Mouse (Mus musculus): ENCODE measurements around the gene Lgr6. TPM values are rescaled to one million over a fixed set of nuclear protein-coding genes. Genes with fewer than 3 reads are reported as not detected.

The Lgr6 gene
- polyA plus RNA-seq, 1 experiment from 2014 or later, result 2.3 TPM

DNA sequence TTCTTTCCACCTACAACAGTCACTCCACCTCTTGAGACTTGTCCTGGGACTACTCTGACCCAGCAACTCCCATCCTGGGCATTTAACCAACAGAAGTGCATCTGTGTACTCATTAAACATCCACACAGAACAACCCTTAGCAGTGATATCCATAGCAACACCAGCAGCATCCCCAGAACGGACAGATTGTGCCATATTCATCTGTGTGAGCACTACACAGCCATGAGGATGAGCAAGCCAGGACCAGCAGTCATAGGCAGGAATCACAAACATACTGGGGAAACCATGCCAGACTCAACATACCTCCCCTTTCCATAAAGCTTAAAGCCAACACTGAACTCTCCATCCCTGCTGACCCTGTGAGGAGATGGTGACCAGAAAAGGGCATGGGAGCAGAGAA lies 17.7 kb downstream of the Lgr6 start:
- POLR2A ChIA-PET, result no interaction called here
- no peak for ATAC-seq
- no peak for TF ChIP-seq CTCF (IDR thresholded peaks at IDR 0.05)
- in situ Hi-C loops (cut with MboI; ENCODE audit: low pct_unique_long_range_greater_than_20kb), result no loop called here
- H3K27me3 ChIP-seq, result peaks cover 2% of the 10 kb centered on the region
- CTCF ChIA-PET, result no interaction called here
- DNase-seq (ENCODE audit: low read depth, low spot score), result no peak

DNA sequence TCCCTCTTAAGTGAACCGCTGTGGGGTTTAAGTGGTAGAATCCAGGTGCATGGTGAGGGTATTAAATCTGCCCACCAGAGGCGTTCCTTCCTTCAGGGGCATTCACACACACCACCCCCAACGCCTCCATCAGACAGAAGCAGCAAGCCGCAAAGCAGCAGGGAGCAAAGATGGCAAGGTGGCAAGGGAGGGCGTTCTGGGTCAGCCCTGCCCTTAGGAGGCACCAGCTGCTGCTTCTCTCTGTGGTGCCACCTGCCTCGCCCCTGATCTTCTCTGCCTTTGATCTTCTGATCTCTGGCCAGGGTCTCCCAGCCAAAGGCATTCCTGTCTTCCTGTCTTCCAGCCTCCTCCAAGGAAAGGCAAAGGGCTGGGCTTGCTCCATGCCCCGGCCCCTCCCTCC lies 19.1 kb downstream of the Lgr6 start:
- in situ Hi-C loops (cut with MboI; ENCODE audit: low pct_unique_long_range_greater_than_20kb), result no loop called here
- DNase-seq (ENCODE audit: low read depth, low spot score) (no peak), ATAC-seq (no peak)
- ChIA-PET POLR2A (no interaction called here), CTCF (no interaction called here)
- no peak for TF ChIP-seq CTCF (IDR thresholded peaks at IDR 0.05)
- peaks cover 2% of the 10 kb centered on the region for H3K27me3 ChIP-seq

DNA sequence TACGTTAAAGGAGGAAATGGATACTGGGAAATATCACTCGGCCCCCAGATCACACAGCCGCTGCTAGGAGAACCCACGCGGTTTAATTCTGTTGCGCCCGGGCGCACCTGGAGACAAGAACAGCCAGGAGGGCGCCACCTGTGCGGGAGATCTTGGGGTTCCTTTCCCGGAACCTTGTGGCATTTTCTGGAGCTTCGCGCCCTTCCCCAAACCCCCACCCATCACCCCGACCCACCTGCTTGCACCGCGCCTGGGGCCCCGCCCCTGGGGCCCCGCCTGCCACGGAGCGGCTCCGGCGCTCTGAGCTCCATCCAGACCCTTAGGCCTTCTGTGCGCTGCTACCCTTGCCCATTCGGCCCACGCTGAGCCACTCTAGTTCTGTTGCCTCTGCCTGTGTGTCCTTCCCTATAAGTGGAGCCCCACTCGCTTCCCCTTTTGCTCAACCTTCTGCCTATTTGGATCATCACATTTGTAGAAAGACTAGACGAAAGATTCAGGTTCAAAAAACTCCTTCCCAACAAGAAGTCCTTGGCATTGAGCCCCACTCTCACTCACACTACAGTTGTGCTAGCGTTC lies 19.7 kb downstream of the Lgr6 start:
- DNase-seq (ENCODE audit: low read depth, low spot score), result no peak
- CTCF ChIA-PET, result no interaction called here
- in situ Hi-C loops (cut with MboI; ENCODE audit: low pct_unique_long_range_greater_than_20kb), result no loop called here
- H3K27me3 ChIP-seq, result peaks cover 2% of the 10 kb centered on the region
- ATAC-seq, result no peak
- POLR2A ChIA-PET, result no interaction called here
- TF ChIP-seq CTCF (IDR thresholded peaks at IDR 0.05), result no peak

DNA sequence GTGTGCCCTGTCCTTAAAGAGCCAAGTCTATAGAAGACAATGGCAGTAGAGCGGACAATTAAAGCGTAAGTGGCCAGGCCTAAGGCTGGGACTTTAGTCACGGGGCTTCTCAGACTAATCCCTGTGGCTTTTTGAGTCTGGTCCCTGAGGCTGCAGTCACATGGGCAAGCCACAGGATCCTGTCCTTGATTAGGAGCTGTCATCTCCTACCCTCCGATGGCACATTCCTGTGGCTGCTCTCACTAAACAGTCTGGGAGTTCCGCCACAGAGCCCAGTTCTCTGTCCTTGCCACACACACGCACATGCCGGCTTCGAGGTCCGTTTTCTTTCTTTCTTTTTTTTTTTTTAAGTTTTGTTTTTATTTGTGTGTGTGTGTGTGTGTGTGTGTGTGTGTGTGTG lies 21.6 kb downstream of the Lgr6 start:
- peaks cover 2% of the 10 kb centered on the region for H3K27me3 ChIP-seq
- POLR2A ChIA-PET, result interaction anchor here (1.7 kb wide), 1 partner anchor 34 kb away, joined by 6 read pairs; no protein-coding TSS in a partner anchor
- CTCF ChIA-PET, result no interaction called here
- TF ChIP-seq CTCF (IDR thresholded peaks at IDR 0.05), result no peak
- peak; percentile 55 for DNase-seq (ENCODE audit: low read depth, low spot score)
- ATAC-seq, result peak; percentile 56
- in situ Hi-C loops (cut with MboI; ENCODE audit: low pct_unique_long_range_greater_than_20kb), result no loop called here

DNA sequence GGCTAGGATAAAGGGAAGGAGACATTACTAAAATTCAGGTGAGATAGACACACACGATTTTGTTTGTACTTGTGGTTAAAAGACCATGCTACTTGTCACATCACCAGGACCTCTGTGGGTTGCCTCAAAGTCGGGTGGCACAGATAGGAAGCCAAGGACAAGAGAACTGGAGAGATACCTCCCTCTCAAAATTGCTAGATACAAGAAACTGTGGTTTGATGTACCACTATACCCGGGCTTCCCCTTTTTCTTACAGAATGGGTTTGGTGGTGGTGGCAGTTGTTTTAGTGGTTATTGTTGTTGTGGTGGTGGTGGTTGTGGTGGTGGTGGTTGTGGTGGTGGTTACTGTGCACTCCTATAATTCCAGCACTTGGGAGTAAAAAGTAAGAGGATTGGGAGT lies 22.8 kb downstream of the Lgr6 start:
- ChIA-PET POLR2A (interaction anchor here (1.7 kb wide), 1 partner anchor 32 kb away, joined by 6 read pairs; no protein-coding TSS in a partner anchor), CTCF (no interaction called here)
- H3K27me3 ChIP-seq, result peaks cover 2% of the 10 kb centered on the region
- in situ Hi-C loops (cut with MboI; ENCODE audit: low pct_unique_long_range_greater_than_20kb), result no loop called here
- no peak for TF ChIP-seq CTCF (IDR thresholded peaks at IDR 0.05)
- ATAC-seq (no peak), DNase-seq (ENCODE audit: low read depth, low spot score) (no peak)

DNA sequence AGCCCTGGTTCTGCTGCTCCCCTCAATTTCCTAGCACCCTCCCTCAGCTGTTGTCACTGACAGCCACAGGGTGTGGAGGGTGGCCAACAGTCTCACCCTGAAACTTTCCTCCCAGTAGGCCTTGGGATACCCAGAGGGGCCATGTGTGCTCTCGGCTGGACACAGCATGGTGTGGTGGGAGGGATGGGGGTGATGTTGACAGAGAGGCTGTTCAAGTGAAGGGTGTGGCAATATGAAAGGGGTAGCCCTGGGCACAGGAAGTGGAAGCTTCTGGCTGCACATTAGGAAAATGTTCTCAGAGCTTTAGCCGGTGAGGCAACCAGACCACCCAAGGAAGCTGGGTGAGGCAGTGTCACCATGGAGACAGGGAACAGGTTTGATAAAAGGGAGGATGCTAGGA lies 26.1 kb downstream of the Lgr6 start:
- TF ChIP-seq CTCF (IDR thresholded peaks at IDR 0.05), result no peak
- ATAC-seq (no peak), DNase-seq (ENCODE audit: low read depth, low spot score) (no peak)
- no peaks in the 10 kb centered on the region for H3K27me3 ChIP-seq
- in situ Hi-C loops (cut with MboI; ENCODE audit: low pct_unique_long_range_greater_than_20kb), result no loop called here
- ChIA-PET CTCF (no interaction called here), POLR2A (no interaction called here)

DNA sequence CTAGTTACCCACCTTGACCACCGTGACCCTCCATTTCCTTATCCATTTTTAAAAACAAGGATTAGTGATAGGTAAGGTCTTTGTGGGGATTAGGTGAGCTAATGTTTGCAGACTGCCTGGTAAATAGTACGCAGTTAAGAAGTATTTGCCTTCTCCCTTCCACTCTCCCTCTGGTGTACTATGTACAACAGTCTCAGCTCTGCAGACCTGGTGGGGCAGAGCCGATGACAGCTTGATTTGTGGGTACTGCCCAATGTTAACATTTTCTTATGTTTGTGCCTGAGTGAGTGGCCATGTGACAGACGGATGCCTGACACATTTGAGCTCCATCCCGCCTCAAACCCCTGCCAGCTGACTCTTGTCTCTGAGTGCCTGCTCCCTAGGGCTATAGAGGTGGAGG lies 28.6 kb downstream of the Lgr6 start:
- DNase-seq (ENCODE audit: low read depth, low spot score) (no peak), ATAC-seq (no peak)
- ChIA-PET CTCF (interaction anchor here (0.9 kb wide), 1 partner anchor 13 kb away, joined by 3 read pairs; no protein-coding TSS in a partner anchor), POLR2A (interaction anchor here (0.7 kb wide), 1 partner anchor 10 kb away, joined by 3 read pairs; no protein-coding TSS in a partner anchor)
- in situ Hi-C loops (cut with MboI; ENCODE audit: low pct_unique_long_range_greater_than_20kb), result no loop called here
- no peak for TF ChIP-seq CTCF (IDR thresholded peaks at IDR 0.05)
- no peaks in the 10 kb centered on the region for H3K27me3 ChIP-seq

DNA sequence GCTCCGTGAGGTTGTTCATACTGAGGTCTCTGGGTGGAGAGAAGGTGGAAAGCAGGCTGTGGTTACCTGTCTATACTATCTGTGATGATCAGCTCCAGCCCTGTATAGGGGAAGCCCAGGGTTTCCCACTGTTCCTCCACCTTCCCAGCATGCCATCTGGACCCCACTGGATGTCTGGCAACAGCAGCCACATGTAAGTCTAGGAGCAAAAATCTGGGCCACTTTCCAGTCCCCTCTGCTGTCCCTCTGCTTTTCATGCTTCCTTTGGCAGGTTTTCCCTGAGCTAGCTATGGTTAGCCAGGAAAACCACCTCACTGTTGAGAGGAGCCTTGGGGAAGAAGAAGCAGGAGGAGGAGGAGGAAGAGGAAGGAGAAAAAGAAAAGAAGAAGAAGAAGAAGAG lies 29.8 kb downstream of the Lgr6 start:
- ChIA-PET POLR2A (interaction anchor here (1.2 kb wide), 1 partner anchor 33 kb away, joined by 3 read pairs; no protein-coding TSS in a partner anchor), CTCF (interaction anchor here (1.2 kb wide), 1 partner anchor 18 kb away, joined by 3 read pairs; no protein-coding TSS in a partner anchor)
- ATAC-seq (no peak), DNase-seq (ENCODE audit: low read depth, low spot score) (no peak)
- no peaks in the 10 kb centered on the region for H3K27me3 ChIP-seq
- no peak for TF ChIP-seq CTCF (IDR thresholded peaks at IDR 0.05)
- in situ Hi-C loops (cut with MboI; ENCODE audit: low pct_unique_long_range_greater_than_20kb), result no loop called here

DNA sequence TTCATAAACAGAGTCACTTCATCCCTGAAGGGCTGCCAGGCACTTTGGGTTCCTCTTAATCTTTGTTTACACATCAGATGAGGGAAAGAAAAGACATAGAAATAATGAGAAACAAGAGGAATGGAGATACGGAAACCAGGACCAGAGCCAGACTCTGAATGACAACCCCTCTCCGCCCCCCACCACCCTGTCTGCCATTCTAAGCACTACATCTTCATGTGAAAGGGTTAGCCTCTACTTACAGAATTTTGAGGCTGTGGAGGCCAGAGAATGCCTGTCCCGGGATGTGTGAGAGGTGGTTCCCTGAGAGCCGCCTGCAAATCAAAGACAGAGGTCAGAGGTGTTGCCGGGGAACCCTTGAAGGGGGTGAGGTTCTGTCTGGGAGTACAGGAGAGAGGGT lies 32.4 kb downstream of the Lgr6 start:
- ChIA-PET POLR2A (no interaction called here), CTCF (no interaction called here)
- no peak for DNase-seq (ENCODE audit: low read depth, low spot score)
- no peaks in the 10 kb centered on the region for H3K27me3 ChIP-seq
- in situ Hi-C loops (cut with MboI; ENCODE audit: low pct_unique_long_range_greater_than_20kb), result no loop called here
- ATAC-seq, result no peak
- no peak for TF ChIP-seq CTCF (IDR thresholded peaks at IDR 0.05)

DNA sequence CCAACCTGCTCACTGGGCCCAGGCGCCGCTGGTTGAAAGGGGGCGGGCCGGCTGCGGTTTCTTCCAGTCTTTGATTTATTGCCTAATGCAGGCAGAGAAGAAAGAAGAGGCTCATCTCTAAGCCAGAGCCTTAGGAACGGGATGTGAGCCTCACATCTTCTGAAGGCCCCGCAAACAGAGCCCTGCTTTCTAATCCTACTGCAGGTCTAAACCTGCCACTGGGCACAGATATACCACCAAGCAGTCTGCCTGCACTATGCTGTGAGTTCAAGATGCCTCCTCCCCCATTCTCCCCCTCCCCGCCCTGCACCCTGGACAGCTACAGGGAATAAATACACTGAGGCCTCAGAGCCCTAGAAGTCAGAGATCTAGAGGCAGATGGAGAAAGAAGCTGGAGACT lies 35.2 kb downstream of the Lgr6 start:
- in situ Hi-C loops (cut with MboI; ENCODE audit: low pct_unique_long_range_greater_than_20kb), result no loop called here
- no peak for ATAC-seq
- ChIA-PET POLR2A (no interaction called here), CTCF (no interaction called here)
- TF ChIP-seq CTCF (IDR thresholded peaks at IDR 0.05), result no peak
- DNase-seq (ENCODE audit: low read depth, low spot score), result no peak
- H3K27me3 ChIP-seq, result no peaks in the 10 kb centered on the region

DNA sequence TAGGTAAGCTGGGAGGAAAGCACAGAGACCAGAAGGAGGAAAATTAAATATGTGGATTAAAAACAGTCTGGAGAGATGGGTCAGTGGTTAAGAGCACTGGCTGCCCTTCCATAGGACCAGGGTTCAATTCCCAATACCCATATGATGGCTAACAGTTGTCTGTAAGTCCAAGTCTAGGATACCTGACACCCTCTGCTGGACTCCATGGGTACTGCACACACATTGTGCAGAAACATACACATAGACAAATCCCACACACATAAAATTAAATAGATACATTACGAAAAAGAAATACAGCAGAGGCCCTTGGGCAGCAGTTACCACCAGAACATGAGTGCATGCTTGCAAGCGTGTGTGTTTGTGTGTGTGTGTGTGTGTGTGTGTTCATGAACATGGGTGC lies 40.6 kb downstream of the Lgr6 start:
- ChIA-PET CTCF (no interaction called here), POLR2A (interaction anchor here (0.6 kb wide), 1 partner anchor 9 kb away, joined by 3 read pairs; no protein-coding TSS in a partner anchor)
- in situ Hi-C loops (cut with MboI; ENCODE audit: low pct_unique_long_range_greater_than_20kb), result no loop called here
- no peaks in the 10 kb centered on the region for H3K27me3 ChIP-seq
- DNase-seq (ENCODE audit: low read depth, low spot score) (no peak), ATAC-seq (no peak)
- TF ChIP-seq CTCF (IDR thresholded peaks at IDR 0.05), result no peak

DNA sequence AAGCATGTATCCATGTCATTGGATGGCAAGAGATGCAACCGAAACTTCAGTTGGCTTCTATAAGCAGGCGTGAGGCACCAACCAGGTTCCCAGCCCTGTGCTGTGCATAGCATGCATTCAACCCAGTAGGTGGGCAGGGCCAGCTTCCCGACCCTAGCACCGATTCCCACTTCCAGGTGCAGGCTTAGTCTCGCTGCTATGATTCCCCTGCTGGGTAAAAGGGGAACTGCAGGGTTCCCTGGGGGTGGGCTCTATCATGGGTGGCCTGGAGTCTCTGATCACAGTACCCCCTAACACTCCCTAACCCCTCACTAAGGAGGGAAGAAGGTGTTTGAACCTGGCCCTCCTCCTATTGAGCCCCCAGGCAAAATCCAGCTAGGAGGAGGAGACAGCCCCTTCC lies 42.1 kb downstream of the Lgr6 start:
- CTCF ChIA-PET, result interaction anchor here (1.8 kb wide), 1 partner anchor 13 kb away, joined by 3 read pairs; no protein-coding TSS in a partner anchor
- ATAC-seq (no peak), DNase-seq (ENCODE audit: low read depth, low spot score) (no peak)
- in situ Hi-C loops (cut with MboI; ENCODE audit: low pct_unique_long_range_greater_than_20kb), result no loop called here
- H3K27me3 ChIP-seq, result peaks cover 4% of the 10 kb centered on the region
- POLR2A ChIA-PET, result no interaction called here
- no peak for TF ChIP-seq CTCF (IDR thresholded peaks at IDR 0.05)

All from Patski (cell line).